Mouse (Mus musculus) 3T3-L1 (cell line): ENCODE measurements around the gene Gm11549.

Experiments used
- DNase-seq: peaks from one replicate; pipeline ENCODE4 v3.0.0-alpha.2; 2015; ENCODE audit warnings: low read depth, low spot score

The Gm11549 gene

DNA sequence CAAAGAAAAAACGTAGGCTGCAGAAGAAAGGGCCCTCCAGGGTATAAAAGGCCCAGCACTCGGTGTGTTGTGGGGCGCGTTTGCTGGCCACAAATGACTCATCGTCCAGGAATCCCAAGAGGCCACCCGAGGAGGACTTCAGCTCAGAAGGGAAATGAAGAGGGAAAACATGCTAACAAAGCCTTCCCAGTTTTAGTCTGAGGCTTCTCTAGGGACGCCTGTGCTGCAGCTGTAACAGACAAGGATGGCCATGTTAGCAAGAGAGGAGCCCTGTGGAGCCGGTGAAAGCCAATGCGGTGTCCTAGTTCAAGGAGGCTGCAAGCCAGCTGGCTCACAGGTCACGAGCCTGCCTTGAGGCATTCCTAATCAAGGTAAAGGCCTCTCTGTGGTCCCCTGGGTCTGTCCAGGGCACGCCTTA lies 39.8 kb downstream of the Gm11549 start:
- DNase-seq = peak; percentile 99

DNA sequence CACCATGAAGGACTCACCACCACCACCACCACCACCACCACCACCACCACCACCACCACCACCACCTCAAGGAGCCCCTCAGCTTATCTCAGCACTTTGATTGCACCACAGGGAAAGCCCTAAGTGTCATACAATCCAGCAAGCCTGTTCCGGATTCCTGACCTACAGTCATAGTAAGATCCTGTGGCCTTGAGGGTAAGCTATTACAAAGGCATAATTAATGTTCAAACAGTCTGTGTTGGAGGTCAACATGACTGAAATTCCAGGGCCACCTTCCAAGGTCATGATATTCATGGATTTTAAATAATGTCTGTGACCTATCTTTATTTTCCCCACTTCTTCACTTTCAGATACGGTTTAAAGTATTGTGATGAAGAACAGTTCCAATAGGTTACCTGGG lies 41.1 kb downstream of the Gm11549 start:
- DNase-seq = peak; percentile 52

DNA sequence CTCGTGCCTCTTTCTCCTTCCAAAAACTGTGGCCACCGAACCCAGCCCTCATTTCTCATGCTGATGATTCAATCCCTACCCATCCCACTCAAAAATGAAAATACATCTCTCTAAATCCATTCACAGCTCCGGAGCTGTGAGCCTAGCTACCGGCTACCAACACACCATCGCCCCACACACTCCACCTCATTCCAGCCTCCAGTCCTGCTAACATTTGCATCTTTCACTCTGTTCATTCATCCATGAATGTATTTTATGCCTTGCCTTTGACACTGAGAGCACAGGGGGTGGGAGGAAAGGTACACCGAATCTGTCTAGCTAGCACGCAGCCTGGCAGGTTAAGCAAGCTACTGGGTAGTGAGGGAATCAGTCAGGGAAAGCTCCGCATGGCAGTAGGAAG lies 42.8 kb downstream of the Gm11549 start:
- DNase-seq = no peak

DNA sequence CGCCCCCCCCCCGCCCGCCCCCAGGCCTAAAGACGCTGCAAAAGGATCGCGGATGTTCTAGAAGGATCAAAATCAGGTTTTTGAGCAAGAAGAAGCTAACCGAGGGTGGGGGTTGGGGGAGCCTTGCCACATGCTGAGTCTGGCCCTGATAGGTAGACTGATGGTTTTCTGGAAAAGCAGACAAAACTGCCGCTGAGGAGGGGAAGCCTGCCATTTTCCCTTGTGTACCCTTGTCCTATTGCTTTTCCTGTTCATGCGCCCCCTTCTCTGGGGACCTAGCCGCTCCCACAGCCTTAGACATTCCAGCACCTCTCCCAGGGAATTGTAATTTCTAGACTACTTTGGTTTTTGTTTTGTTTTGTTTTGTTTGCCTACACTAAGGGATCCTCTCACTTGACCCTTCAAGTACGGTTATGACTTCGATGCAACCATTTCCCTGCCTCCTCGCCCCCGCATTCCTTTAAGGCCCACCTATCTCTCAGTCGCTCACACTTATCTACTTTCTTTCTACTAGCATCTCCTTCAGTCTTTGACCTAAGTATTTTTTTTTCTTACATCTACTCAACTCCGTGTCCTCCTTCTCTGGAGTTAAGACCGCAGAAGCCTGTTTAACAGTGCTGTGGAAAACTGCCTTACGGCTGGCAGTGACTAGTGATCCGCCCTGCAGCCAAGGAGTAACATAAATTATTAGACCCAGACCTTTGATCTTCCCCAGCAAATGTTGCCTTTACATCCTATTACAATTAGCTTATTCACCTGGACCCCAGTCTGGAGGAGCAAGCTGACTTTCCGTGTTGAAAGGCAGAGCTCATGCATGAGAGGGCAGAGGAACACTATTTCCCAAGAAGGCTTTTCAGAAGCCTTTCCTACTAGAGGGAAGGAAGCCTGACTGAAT lies 45.1 kb downstream of the Gm11549 start:
- peak; percentile 50 for DNase-seq

DNA sequence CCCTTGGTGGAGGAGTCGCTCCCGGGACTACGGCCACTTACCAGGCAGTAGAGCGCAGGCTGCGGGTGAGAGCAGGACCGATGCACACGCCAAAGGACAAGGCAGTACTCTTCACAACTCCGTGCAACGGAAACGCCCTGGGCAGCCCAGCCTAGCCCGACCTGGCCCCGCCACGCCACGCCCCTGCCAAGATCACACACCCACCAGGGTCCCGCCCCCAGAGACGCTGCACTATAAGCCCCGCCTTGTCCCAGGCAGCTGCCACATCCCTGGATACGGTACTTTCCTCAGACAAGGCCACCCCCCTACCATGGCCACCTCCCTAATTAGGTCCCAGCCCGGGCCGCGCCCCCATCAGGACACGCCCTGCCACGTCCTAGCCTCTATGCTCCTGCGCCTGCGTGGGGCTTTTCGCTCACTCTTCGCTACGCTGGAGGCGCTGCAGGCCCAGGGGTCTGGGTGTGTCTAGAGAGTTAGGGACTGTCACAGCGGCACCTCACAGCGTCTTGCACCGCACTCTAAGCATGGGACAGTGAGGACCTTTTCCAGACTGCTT lies 46.0 kb downstream of the Gm11549 start, which contains the start of the genes Anxa5 and 1810062G17Rik:
Anxa5 (minus strand) TSS at position 363 of the 556 bp plus-strand sequence.
1810062G17Rik (plus strand) TSS at position 406 of the 556 bp plus-strand sequence.
- peak; percentile 100 for DNase-seq

DNA sequence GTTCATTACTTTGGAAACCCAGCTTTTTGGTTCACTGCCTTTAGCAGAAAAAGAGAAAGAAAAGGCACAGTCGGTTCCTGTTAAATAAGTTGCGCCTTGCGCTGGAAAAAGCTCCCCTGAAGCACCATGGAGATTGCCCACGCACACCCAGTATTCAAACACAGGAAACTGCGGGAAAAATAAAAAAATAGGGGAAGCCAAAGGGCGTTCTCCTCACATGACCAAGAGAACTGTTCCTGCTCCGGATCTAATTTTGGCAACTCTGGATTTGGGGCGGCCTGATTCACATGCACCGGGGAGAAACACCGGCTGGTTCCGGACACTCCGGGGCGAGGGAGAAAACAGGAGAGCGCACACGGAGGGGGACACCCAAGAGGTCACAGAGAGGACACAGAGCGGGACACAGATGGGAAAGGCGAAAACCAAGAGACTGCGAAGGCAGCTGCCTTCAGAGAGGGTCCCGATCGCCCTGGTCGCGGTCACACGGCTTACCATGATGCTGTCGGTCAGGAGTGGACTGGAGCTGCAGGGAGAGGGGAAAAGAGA lies 46.6 kb downstream of the Gm11549 start:
- DNase-seq = peak; percentile 70

DNA sequence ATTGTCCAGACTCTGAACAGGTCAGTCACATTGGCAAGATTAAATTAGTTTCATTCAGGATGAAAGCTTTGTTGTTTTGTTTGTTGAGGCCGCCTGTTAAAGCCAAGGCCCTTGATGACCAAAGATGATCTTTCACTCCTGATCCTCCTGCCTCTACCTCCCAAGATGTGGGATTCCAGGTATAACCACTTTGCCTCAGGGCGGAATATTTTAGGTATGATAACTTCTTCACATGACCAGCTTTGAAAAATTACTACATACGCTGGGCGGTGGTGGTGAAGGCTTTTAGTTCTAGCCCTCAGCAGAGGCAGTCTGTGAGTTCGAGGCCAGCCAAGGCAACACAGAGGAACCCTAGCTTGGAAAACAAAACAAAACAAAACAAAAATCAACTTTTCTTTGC lies 47.2 kb downstream of the Gm11549 start:
- DNase-seq = peak; percentile 55

DNA sequence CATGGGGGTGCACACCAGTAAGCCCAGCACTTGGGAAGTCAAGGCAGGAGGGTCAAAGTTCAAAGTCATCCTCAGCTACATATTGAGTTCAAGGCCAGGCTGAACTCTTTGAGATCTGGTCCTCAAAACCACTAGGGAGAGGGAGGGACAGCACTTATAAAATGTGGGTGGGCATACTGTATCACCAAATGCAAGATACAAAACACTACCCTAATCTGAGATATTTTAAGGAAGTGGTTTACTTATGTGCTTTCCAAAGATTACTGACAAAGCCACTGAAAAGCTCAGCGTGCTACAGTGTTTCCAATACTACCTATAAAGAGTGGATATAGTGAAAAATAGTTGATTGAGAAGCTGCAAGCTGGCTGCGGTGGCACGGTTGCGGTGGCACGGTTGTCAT lies 48.4 kb downstream of the Gm11549 start:
- no peak for DNase-seq

DNA sequence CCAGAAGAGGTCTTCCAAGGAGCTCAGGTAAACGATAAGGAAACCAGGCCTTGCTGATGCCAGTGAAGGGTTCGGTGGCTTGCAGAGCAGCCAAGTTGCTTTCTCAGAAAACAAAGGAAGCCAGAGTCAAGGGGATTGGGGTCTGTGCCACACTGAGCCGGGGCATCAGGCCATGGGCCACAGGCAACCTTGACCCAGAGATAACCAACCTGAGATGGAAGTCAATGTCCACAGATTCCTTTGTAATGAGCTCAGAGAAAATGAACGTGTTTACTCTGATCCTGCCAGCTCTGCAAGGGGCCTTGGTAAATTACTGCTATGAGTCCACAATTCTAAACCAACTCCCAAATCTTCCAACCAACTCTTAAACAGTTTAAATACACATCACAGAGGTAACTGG lies 49.8 kb downstream of the Gm11549 start:
- DNase-seq = no peak

DNA sequence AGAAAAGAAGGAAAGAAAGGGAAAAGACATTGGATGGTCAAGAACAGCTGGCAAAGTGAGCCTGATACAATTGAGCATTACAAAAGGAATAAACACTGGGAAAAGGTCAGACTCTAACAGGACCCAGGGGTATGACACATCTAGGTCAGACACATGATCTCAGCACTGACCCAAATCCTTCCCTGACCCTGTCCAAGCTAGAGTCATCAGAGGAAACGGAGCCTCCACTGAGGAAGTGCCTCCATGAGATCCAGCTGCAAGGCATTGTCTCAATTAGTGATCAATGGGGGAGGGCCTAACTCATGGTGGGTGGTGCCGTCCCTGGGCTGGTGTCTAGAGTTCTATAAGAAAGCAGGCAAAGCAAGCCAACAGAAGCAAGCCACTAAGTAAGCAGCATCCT lies 52.7 kb downstream of the Gm11549 start:
- peak; percentile 76 for DNase-seq

DNA sequence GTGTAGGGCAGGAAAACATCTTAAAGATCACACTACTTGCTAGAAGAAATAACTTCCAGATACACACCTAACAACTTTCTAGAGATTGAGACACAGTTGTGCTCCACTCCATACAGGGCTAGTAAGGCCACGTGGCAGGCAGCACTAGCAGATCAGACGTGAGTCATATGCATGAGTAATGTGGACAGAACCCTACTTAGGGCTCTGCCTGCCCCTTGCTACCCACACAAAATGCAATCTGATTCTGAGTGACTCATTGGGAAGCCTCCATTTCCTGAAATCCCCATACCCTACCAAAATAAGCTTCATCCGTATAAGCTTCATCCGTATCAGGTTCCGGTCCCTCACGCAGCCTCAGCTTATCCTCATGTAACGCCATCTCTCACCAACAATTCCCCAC lies 54.0 kb downstream of the Gm11549 start:
- DNase-seq = peak; percentile 98

DNA sequence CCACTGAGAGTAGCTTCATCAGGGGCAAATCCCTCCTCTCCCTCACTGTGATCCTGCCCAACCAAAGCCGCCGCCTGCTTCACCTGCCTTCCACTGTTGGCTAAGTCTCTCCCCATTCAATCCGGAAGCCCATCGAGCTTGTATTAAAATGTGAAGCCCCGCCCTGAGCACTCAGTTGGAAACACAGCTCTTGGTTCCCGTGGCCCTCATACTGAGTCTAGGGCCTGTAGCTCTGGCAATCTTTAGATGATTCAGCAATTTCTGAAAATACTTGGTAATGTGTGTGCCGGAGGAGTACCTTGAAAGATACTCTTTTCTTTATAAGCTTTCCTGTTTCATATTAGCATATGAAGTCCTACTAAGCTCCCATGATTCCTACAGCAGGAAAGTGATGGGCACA lies 56.1 kb downstream of the Gm11549 start:
- no peak for DNase-seq
